Mouse (Mus musculus) lung, adult 2 months (tissue): ENCODE data around the gene Gfod1.

ENCODE experiments used
- CTCF ChIP-seq: fragments of 200-500 bp; IDR thresholded peaks from 2 replicates; pipeline ENCODE4 v1.5.1; 2011; ENCODE audit warnings: mild to moderate bottlenecking, low read length, control low read depth; ENCODE audit not compliant: insufficient read depth
- POLR2A ChIP-seq: fragments of 200-500 bp; IDR thresholded peaks from 2 replicates; pipeline ENCODE4 v1.6.1; 2011; ENCODE audit warnings: low read depth, mild to moderate bottlenecking, control low read depth, low read length, borderline replicate concordance; ENCODE audit errors: extremely low read depth

GRCm38 (mm10) chr13:43159429-43159828 lies 144.5 kb downstream of the Gfod1 start:
- TF ChIP-seq CTCF, result no peak
- no peak for TF ChIP-seq POLR2A
